Mouse (Mus musculus) thymus, adult 18-20 months (tissue): ENCODE results near the gene Ech1.

ENCODE experiments used
- DNase-seq, 2 experiments: peaks; one replicate each; pipeline ENCODE4 v3.0.0; 2022; ENCODE audit warnings: mixed read lengths in 2 of 2

Ech1 gene

DNA sequence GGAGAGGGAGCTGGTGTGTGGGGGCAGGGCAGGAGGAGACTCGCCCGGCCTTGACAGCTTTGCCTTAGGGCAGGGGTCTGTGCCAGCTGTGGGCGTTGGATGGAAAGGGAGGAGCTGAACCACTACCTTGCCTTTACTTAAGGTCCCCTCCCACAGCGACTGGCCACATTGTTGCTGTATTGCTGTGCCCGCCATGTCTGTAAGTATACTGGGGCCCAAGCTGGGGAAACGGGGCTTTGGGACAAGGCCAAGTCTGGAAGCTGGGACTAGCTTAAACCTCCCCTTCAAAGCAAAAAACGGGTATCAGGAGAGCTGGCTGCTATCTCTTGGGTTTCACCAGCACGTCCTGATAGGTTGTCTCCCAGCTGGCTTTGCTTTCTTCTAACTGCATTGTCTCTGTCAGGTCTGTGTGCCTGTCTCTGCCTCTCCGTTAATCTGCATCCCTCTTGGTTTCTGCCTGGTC is 39.3 kb downstream of the Ech1 start:
- DNase-seq, result no peak

DNA sequence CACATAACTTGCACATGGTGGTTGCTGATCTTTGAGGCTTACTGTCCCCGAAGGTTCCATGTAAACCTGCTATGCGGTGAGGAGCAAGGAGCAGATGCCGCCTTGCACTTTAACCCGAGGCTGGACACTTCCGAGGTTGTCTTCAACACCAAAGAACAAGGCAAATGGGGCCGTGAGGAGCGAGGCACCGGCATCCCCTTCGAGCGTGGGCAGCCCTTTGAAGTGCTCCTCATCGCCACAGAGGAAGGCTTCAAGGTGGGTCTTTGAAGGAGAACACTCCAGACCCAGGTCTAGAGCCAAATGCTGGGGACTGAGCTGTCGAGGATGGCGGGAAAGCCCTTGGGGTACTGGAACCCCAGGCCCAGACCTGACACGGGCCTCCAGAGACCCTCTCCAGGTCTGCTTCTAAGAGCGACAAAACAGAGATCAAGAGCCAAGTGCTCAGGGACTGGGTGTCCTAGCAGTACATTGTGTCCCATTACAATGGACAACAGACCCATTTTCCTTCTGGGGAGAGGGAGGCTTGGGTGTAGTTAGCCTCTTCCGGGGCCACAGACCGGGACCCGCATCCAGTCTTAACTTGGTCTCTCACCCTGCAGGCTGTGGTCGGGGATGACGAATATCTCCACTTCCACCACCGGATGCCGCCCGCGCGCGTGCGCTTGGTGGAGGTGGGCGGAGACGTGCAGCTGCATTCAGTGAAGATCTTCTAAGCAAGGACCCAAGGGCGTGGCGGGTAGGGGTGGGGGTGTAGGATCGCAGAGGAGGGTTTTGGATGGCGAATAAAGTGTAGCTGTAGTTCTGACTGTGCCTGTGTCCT is 40.7 kb downstream of the Ech1 start:
- DNase-seq, result peak; percentile 97 to 99

DNA sequence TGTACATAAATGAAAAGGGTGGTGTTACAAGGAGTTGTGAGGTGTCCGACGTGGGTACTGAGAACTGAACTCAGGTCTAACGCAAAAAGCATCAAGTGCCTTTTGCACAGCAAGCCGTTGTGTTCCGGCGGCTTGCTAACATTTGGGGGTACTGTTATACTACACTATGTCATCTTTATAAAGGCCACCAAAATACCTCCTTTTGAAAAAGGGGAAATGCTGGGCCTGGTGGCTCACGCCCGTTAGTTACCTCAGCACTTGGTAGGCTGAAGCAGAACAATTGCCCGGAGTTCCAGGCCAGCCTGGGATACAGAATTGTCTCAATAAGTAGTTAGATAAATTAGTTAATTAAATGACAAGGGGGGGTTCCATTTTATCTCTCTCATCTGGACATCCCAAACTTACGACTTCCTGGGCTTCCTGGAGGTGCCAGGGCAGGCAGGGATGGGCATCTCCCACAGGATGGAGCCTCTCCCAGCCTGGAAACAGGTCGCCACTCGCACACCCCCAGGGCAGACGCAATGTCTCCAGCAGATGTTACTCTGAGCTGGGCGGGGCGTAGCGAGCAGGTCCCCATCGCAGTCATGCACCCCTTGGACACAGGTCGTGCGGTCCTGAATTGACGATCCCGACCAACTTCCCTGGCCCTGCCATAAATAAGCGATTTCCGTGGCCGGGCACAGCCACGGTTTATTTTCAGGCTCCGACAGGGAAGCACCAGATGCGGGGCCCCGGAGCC is 41.9 kb downstream of the Ech1 start:
- no peak for DNase-seq

DNA sequence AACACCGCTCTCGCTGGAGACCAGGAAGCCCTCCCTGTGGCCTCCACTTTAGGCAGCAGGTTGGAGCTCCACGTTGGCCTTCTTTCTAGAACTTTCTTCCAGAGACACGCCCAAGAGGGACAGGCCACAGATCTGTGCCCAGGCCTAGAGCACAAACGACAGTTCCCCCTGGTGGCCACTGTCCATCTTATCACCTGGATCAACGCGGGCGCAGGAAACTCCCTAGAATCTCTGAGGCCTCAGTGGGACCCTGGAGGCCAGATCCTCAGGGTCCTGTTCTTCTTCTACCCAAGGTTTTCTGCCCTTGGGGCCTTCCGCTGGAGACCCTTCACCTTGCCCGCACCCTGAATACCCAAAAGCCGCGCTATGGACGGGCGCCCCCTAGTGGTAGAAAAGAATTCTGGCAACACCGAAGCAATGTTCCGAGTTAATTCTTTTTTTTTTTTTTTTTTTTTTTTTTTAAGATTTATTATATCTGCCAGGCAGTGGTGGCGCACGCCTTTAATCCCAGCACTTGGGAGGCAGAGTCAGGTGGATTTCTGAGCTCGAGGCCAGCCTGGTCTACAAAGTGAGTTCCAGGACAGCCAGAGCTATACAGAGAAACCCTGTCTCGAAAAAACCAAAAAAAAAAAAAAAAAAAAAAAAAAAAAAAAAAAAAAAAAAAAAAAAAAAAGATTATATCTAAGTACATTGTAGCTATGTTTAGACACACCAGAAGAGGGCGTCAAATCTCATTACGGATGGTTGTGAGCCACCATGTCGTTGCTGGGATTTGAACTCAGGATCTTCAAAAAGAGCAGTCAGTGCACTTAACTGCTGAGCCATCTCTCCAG is 42.7 kb downstream of the Ech1 start:
- DNase-seq, result peak; percentile 40 to 58

DNA sequence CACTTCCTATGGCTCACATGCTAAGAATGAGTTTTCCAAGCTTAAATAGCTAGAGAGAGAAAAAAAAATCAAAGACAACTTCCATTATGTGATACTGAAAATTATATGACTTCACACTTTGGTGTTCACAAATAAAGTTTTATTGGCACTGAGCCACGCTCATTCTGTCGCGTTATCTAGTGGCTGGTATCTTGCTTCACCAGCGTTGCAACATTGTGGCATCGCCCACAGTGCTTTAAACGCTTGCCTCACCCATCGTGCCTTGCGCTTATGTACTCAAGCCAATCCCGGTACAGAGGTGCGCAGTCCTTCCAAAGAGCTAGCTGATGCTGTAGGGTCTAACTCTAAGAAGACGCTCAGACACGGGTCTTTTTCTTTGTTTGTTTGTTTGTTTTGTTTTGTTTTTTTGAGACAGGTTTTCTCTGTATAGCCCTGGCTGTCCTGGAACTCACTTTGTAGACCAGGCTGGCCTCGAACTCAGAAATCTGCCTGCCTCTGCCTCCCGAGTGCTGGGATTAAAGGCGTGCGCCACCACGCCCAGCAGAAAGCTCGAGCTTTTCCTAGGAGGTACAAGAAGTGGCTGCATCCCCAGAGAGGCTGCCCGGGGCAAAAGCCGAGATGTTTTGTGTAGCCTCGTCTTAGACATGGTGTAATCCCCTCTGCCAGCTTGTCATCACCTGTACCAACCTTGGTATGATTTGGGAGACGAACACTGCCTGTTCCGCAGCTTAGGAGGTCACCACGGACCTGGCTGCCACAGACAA is 46.1 kb downstream of the Ech1 start:
- DNase-seq, result no peak

DNA sequence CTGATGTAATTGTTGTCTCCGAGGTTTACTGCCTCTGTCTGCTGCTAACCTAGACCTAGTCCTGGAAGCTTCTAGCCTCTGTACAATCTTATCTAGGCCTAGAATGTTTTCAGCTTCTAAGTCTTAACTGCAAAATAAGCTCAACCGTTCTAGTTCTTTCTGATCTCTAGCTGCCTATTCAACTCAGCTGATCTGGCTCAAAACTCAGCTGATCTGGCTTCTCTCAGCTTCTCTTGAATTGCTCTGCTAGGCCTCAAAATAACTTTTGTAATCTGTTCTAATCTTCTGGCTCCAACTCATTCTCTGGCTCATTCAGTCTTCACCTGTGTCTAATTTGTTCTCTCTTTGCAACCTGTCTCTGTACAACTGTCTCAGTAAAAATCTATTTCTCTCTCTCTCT is 49.5 kb downstream of the Ech1 start:
- DNase-seq, result no peak

DNA sequence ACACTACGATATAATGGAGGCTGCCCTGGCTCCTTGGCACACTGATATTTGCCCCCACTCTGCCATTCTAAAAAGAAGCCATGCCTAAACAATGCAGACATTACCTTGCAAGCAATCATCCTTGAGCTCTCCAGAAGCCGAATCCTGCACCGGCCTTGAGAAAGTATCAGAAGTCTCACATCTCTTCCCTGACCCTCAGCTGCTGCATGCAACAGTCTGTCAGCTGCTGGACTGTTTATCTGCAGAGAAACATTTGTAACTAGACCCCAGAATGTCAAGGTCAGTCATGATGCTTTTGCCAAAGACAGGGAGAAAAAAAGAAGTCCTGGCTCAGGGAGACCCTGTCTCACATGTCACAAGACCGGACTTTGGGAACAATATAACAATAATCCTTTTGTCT is 51.1 kb downstream of the Ech1 start:
- DNase-seq, result no peak

DNA sequence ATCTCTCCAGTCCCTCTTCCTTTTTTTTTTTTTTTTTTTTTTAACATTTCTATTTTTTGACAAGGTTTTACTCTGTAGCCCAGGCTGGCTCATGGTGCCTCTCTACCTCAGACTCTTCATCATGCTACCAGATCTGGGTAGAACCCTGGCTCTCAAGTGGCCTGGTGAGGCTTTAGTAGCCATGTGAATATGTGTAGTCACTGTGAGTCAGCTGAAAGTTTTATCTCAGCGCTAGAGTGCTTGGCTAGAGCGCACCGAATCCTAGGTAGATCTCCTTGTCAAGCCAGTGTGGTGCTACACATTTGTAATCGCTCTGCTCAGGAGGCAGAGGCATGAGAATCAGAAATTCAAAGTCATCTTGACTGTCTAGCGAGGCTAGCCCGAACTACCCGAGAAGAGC is 52.1 kb downstream of the Ech1 start:
- no peak for DNase-seq

DNA sequence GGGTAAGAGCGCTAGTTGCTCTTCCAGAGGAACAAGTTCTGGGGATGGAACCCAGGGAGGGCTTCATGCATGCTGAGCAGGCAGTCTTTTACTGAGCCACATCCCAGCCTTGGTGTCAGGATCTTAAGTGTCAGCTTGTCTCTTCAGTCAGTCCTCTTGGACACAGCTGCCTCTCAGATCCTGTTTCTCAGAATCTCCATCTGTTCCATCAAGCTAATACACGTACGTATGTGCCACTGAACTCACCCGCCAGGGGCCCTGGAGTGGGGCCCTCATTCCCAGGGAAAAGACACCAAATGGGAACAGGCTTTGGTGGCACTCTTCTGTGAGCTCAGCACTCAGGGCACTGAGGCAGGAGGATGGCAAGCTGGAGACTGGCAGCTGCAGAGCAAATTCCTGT is 52.8 kb downstream of the Ech1 start:
- DNase-seq, result no peak

DNA sequence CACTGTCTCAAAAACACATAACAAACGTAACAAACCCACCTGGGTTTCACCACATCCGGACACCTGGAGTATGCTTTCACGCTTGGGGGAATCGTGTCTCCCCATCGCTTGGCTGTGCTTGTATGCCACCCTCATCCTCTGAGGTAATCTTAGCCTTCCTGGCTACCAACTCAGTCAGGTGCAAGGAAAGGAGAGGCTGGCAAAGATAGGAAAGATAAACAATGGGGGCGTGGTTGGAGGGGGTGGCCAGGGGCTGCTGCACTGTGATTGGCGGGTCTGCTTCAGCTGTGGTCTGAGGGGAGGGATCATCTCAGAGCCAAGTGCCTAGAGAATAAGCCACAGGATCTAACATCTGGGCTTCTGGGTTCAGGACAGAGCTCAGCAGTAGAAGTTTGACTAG is 54.6 kb downstream of the Ech1 start:
- peak in 1 of 2 experiments; percentile 56 for DNase-seq

DNA sequence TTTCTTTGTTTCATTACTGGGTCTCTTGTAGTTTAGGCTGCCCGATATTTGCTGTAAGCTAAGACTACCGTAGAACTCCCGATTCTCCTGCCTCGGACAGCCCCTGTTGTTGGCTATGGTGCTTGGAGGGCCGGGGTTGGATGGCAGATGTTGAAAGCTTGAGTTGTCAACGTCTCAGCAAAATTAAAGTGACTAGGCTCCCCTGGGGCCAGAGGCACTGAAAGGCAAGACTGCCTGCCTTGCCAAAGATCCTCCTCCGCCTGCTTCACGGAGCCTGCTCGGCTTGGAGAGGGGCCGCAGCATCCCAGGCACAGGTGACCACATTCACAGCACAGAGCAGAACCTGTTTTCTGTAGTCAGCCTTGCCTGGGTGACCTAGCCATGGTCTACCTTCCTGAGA is 55.5 kb downstream of the Ech1 start:
- no peak for DNase-seq

DNA sequence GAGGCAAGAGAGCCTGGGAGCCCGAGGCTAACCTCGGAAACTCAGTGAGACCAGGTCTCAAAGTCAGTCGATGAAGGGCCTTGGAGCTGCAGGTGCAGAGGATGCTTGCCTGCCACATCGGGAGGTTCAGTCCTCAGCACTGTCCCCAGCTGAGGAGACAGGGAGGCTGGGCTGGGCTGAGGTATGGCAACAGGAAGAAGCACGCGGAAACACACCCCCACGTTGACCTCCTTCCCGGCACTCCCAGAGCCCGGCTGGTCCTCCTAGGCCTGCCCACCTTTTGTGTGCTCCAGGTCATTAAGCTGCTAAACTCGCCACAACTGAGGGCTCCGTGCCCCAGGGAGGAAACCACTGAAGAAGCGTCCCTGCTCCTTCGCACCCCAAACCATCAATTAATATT is 56.2 kb downstream of the Ech1 start, which contains the start of gene Capn12:
TSS of gene Capn12 (plus strand) at position 224 of the 400 bp plus-strand sequence.
- DNase-seq, result no peak
